Mouse (Mus musculus) frontal cortex, postnatal 36 days (tissue): ENCODE measurements around the gene Gm10719.
A peak's percentile ranks its signal among the peaks of the same experiment; 100 is the strongest.
"Not testable (repeated sequence)": the region's sequence is repeated elsewhere in the genome, so short reads cannot be mapped to it uniquely, and the experiment has no call there.

Source experiments
- DNase-seq, 2 experiments: peaks; one replicate each; pipeline ENCODE4 v3.0.0; 2022; ENCODE audit warnings: low spot score in 2 of 2

Gene Gm10719

DNA sequence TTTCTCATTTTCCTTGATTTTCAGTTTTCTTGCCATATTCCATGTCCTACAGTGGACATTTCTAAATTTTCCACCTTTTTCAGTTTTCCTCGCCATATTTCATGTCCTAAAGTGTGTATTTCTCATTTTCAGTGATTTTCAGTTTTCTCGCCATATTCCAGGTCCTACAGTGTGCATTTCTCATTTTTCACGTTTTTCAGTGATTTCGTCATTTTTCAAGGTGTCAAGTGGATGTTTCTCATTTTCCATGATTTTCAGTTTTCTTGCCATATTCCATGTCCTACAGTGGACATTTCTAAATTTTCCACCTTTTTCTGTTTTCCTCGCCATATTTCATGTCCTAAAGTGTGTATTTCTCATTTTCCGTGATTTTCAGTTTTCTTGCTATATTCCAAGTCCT lies 8.4 kb downstream of the Gm10719 start:
- peak; percentile 32 to 40 for DNase-seq

- DNase-seq, result not testable (repeated sequence)
Observed at GRCm38 (mm10) chr9:3026136-3026535, 8.9 kb downstream of the Gm10719 start.

DNA sequence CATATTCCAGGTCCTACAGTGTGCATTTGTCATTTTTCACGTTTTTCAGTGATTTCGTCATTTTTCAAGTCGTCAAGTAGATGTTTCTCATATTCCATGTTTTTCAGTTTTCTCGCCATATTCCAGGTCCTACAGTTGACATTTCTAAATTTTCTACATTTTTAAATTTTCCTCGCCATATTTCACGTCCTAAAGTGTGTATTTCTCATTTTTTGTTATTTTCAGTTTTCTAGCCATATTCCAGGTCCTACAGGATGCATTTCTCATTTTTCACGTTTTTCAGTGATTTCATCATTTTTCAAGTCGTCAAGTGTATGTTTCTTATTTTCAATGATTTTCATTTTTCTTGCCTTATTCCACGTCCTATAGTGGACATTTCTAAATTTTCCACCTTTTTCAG lies 9.5 kb downstream of the Gm10719 start:
- not testable (repeated sequence) for DNase-seq

DNA sequence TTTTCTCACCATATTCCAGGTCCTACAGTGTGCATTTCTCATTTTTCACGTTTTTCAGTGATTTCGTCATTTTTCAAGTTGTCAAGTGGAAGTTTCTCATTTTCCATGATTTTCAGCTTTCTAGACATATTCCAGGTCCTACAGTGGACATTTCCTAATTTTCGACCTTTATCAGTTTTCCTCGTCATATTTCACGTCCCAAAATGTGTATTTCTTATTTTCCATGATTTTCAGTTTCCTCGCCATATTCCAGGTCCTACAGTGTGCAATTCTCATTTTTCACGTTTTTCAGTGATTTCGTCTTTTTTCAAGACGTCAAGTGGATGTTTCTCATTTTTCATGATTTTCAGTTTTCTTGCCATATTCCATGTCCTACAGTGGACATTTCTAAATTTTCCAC lies 10.0 kb downstream of the Gm10719 start:
- not testable (repeated sequence) for DNase-seq

DNA sequence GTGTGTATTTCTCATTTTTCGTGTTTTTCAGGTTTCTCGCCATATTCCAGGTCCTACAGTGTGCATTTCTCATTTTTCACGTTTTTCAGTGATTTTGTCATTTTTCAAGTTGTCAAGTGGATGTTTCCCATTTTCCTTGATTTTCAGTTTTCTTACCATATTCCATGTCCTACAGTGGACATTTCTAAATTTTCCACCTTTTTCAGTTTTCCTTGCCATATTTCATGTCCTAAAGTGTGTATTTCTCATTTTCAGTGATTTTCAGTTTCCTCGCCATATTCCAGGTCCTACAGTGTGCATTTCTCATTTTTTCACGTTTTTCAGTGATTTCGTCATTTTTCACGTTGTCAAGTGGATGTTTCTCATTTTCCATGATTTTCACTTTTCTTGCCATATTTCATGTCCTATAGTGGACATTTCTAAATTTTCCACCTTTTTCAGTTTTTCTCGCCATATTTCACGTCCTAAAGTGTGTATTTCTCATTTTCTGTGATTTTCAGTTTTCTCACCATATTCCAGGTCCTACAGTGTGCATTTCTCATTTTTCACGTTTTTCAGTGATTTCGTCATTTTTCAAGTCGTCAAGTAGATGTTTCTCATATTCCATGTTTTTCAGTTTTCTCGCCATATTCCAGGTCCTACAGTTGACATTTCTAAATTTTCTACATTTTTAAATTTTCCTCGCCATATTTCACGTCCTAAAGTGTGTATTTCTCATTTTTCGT lies 12.2 kb downstream of the Gm10719 start:
- DNase-seq, result peak in 1 of 2 experiments; percentile 22

GRCm38 (mm10) chr9:3030677-3031318 lies 13.6 kb downstream of the Gm10719 start:
- DNase-seq, result not testable (repeated sequence)

DNA sequence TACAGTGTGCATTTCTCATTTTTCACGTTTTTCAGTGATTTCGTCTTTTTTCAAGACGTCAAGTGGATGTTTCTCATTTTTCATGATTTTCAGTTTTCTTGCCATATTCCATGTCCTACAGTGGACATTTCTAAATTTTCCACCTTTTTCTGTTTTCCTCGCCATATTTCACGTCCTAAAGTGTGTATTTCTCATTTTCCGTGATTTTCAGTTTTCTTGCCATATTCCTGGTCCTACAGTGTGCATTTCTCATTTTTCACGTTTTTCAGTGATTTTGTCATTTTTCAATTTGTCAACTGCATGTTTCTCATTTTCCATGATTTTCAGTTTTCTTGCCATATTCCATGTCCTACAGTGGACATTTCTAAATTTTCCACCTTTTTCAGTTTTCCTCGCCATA lies 17.1 kb downstream of the Gm10719 start, which contains the start of gene Gm17535:
TSS of gene Gm17535 (plus strand) at position 301 of the 400 bp plus-strand sequence.
- not testable (repeated sequence) for DNase-seq

DNA sequence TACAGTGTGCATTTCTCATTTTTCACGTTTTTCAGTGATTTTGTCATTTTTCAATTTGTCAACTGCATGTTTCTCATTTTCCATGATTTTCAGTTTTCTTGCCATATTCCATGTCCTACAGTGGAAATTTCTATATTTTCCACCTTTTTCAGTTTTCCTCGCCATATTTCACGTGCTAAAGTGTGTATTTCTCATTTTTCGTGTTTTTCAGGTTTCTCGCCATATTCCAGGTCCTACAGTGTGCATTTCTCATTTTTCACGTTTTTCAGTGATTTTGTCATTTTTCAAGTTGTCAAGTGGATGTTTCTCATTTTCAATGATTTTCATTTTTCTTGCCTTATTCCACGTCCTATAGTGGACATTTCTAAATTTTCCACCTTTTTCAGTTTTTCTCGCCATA lies 19.4 kb downstream of the Gm10719 start, which contains the start of gene Gm10715:
TSS of gene Gm10715 (plus strand) at position 301 of the 400 bp plus-strand sequence.
- DNase-seq, result not testable (repeated sequence)

DNA sequence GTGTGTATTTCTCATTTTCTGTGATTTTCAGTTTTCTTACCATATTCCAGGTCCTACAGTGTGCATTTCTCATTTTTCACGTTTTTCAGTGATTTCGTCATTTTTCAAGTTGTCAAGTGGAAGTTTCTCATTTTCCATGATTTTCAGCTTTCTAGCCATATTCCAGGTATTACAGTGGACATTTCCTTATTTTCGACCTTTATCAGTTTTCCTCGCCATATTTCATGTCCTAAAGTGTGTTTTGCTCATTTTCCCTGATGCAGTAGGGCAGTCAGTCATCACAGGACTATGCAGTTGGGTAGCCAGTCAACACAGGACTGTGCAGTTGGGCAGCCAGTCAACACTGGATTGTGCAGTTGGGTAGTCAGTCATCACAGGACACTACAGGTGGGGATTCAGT lies 21.0 kb downstream of the Gm10719 start:
- DNase-seq, result not testable (repeated sequence)
